ENCODE assay signal across 9 mouse cellular contexts in the genomic region with DNA sequence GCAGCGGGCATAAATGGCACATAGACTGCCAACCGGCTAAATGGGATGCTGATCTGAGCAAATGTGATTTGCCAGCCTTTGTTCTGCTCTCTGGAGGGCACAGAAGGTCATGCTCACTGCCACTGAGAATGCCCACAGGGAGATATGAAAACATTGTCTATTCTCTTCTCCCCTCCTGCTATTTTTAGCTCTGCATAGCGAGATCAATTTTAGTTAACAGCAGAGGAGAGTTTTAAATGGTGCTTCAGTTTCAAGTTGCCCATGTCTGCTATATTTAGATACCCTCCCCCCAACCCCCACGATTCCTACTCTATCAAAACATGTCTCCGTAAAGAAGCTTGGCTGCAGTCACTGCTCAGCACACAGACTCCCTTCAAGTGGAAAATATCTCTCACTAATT. TPM values are rescaled to one million over a fixed set of nuclear protein-coding genes. Genes with fewer than 3 reads are reported as not detected.
DNase-seq lines count a peak whose midpoint lies in the region; ATAC-seq and TF ChIP-seq lines count a peak whose summit lies in the region.
"Had no signal": no experiment of that assay in that cellular context is flagged by ENCODE, and none has a peak within 500 bp of the region (broad histone marks: within the 10 kb centered on the region; RNA-seq: fewer than 3 reads in every experiment).

No protein-coding gene starts in this region.

- no peak for TF ChIP-seq CTCF in gastrocnemius, adult 2 months (IDR thresholded peaks at IDR 0.05)

- peak overlapping the region; percentile 92 for H3K27ac ChIP-seq in gastrocnemius, adult 2 months
- peak overlapping the region; percentile 94 for H3K27ac ChIP-seq in heart, embryonic 13.5 days (replicated peaks)
- H3K27ac ChIP-seq in limb, embryonic 15.5 days = peak overlapping the region; percentile 43; the same call in 1 of the 2 replicates
- H3K27ac ChIP-seq: lung, embryonic 15.5 days had no signal

- no peaks in the 10 kb centered on the region for H3K9me3 ChIP-seq in heart, embryonic 13.5 days
- no peaks in the 10 kb centered on the region for H3K9me3 ChIP-seq in limb, embryonic 15.5 days
- H3K9me3 ChIP-seq: lung, embryonic 15.5 days had no signal

- H3K27me3 ChIP-seq in heart, embryonic 13.5 days (replicated peaks) = no peaks in the 10 kb centered on the region
- no peaks in the 10 kb centered on the region for H3K27me3 ChIP-seq in limb, embryonic 15.5 days
- H3K27me3 ChIP-seq: lung, embryonic 15.5 days had no signal

- peak overlapping the region; percentile 53 for H3K4me2 ChIP-seq in heart, embryonic 13.5 days
- H3K4me2 ChIP-seq in limb, embryonic 15.5 days = no peak overlapping the region
- H3K4me2 ChIP-seq: lung, embryonic 15.5 days had no signal

- peaks cover 45% of the 10 kb centered on the region for H3K4me1 ChIP-seq in heart, embryonic 13.5 days
- 0 out of 2 replicates have a peak, but pooled peaks cover 3% of the 10 kb centered on the region for H3K4me1 ChIP-seq in limb, embryonic 15.5 days
- H3K4me1 ChIP-seq: lung, embryonic 15.5 days had no signal

- H3K9ac ChIP-seq in heart, embryonic 13.5 days = no peak overlapping the region
- no peak overlapping the region for H3K9ac ChIP-seq in limb, embryonic 15.5 days
- H3K9ac ChIP-seq: lung, embryonic 15.5 days had no signal

- intact Hi-C loops in gastrocnemius, adult 2 months (cut with DNase I) = loop anchor here (5.0 kb wide), 1 partner anchor 34 kb away; no protein-coding TSS in a partner anchor

- WGBS in heart, embryonic 13.5 days = 15% methylated on average over 5 of the region's 5 CpGs
- WGBS in limb, embryonic 15.5 days = 37% methylated on average over 5 of the region's 5 CpGs

- peak; percentile 57; the same call in 1 of the 2 replicates for ATAC-seq in heart, embryonic 13.5 days (ENCODE audit: extremely low read depth, insufficient number of reproducible peaks, low FRiP score, low TSS enrichment)
- ATAC-seq in limb, embryonic 15.5 days (ENCODE audit: insufficient number of reproducible peaks, low FRiP score, low TSS enrichment, low read depth) = no peak
- no peak for ATAC-seq in CD4-positive, CD25-positive, alpha-beta regulatory T cell, adult 4 months
- ATAC-seq in inflammation-experienced regulatory T-cells, adult 6 months = no peak
- ATAC-seq in erythroid progenitor cell, adult 5-6 weeks (replicated peaks; ENCODE audit: low FRiP score, poor library complexity, severe bottlenecking) = no peak

- peak overlapping the region; percentile 62 for H3K4me3 ChIP-seq in gastrocnemius, adult 2 months
- no peak overlapping the region for H3K4me3 ChIP-seq in heart, embryonic 13.5 days
- no peak overlapping the region for H3K4me3 ChIP-seq in limb, embryonic 15.5 days
- H3K4me3 ChIP-seq: lung, embryonic 15.5 days had no signal

- peak; percentile 35 for DNase-seq in gastrocnemius, adult 2 months
- DNase-seq in gastrocnemius, adult 8-10 months (ENCODE audit: low spot score in 2 of 2) = no peak
- DNase-seq in cerebellum, adult 9-10 months = peak; percentile 41

- no peaks in the 10 kb centered on the region for H3K36me3 ChIP-seq in heart, embryonic 13.5 days
- H3K36me3 ChIP-seq in limb, embryonic 15.5 days = no peaks in the 10 kb centered on the region
- H3K36me3 ChIP-seq: lung, embryonic 15.5 days had no signal

RNA-seq across cellular contexts. Expression of gene Enpp5, which starts 52.2 kb away (rescaled TPM):
- 1 to 10 TPM; 6.2 to 7.1 TPM for total RNA-seq in gastrocnemius, adult 2 months (2021)
- 1 to 10 TPM; 7.7 to 9.6 (median 8.8) TPM for total RNA-seq in gastrocnemius, adult 8-10 months (2022)
- 15.8 and 16.2 TPM in 2 replicates for polyA plus RNA-seq in heart, embryonic 13.5 days (2015; fragmentation: Nextera tagmentation; extraction: Ambion mirVana)
- 17.9 and 18.3 TPM in 2 replicates for polyA plus RNA-seq in limb, embryonic 15.5 days (2015; fragmentation: Nextera tagmentation; extraction: Ambion mirVana)
- polyA plus RNA-seq in CD4-positive, CD25-positive, alpha-beta regulatory T cell, adult 4 months (2017; shearing (Covaris generic)) = 10 to 100 TPM; 12.7 to 19.2 TPM
- polyA plus RNA-seq in inflammation-experienced regulatory T-cells, adult 6 months (2017; shearing (Covaris generic)) = 1 to 10 TPM; 5.0 to 9.7 (median 7.6) TPM
- 2.5 and 6.5 TPM in 2 replicates for total RNA-seq in erythroid progenitor cell, adult 5-6 weeks (2015; ENCODE audit: low replicate concordance)
- 1.2 and 3.0 TPM in 2 replicates for total RNA-seq in erythroid progenitor cell, adult 5-6 weeks (2017; ENCODE audit: low replicate concordance)

Comparison
In these comparisons a context has a peak if more than half of its experiments do, and no peak if none do; other contexts are left out.
1. DNase-seq: peak in gastrocnemius, adult 2 months (single experiment) and cerebellum, adult 9-10 months (single experiment); none in gastrocnemius, adult 8-10 months (0 of 2).
2. H3K27ac ChIP-seq: peak in every context shown above with its lines; median percentile 94 in heart, embryonic 13.5 days; 92 in gastrocnemius, adult 2 months; 43 in limb, embryonic 15.5 days.